Mouse (Mus musculus): ENCODE results near the gene Snca. TPM values are rescaled to one million over a fixed set of nuclear protein-coding genes. Genes with fewer than 3 reads are reported as not detected.
A peak's percentile ranks its signal among the peaks of the same experiment; 100 is the strongest.
"Not testable (repeated sequence)": the region's sequence is repeated elsewhere in the genome, so short reads cannot be mapped to it uniquely, and the experiment has no call there.

The Snca gene
- total RNA-seq, 2 experiments from 2014 or later, result 8.7 to 19.3 TPM

- intact Hi-C loops (cut with DNase I), result no loop called here
- no peak for DNase-seq
These were observed 105.4 kb downstream of the Snca start for GRCm38 (mm10) chr6:60724110-60724829.

DNA sequence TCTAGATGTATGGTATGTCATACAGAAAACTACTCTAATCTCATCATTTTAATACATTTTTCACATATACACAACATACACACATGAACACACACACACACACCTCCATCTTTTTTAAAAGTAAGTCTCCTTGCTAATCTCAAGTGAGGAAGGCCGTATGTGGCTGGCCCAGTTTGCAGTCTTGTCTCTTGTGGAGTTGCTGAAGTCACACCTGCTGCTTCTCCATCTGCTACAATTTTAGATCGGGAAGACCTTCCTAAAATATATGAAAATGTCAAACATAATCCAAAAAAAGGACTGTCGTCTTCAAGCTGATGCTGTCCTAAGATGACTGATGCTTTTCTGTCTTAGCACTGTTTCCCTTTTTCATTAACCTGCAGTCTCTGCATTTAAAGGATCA lies 112.1 kb downstream of the Snca start:
- intact Hi-C loops (cut with DNase I), result no loop called here
- no peak for DNase-seq

DNA sequence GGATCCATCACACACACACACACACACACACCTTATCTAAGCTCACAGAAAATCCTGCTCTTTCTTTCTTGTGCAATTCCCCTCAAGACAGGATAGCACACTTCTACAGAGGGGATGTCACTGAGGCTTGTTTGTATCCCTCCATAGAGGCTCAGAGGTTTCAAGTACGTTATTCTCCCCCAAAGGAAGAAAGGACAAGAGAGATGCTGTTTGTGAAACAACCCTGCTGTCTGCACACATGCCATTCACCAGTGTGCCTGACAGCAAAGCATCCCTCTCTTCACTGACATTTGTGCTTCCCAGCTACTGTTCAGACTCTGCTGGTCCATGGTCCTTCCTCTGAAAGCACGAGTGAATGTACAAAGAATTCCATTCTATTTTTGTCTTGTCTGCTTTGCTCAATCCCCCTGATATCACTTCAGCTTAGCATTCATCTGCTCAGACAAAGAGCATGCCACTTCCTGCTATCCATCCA lies 119.6 kb downstream of the Snca start:
- DNase-seq, result no peak
- intact Hi-C loops (cut with DNase I), result no loop called here

GRCm38 (mm10) chr6:60698072-60698471 lies 131.6 kb downstream of the Snca start:
- DNase-seq, result no peak
- intact Hi-C loops (cut with DNase I), result no loop called here

DNA sequence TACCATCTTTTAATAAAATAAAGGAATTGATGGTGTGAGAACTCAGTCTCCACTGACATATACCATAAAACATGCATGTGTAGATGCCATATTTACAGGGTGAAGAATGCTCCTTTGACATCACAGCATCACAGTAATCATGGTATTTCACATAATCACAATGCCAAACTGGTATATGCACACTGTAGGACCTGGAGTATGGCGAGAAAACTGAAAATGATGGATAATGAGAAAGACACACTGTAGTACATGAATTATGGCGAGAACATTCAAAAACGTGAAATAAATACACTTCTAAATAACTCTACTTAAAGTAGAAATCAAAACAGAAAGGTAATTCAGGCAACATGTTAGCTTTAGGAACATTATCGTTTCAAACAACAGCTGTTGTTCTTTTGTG lies 142.6 kb downstream of the Snca start:
- intact Hi-C loops (cut with DNase I); DNase-seq: not testable (repeated sequence)

DNA sequence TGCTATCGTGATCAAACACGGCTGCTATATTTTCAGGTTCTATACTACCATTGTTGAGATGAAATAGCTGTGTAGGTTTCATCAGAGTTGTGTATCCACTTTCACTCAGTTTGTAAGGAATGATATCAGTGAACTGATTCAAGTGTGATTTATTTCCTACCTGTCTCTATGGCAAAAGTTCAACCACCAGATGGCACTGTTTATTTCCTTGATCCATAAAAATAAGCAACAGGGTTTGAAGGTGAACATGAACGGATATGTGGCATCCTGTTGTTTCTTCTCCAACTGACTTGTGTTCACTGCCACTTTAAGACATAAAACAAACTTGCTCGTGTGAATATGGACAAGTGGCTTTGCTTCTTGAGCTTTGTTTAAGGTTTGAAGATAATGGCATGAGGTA lies 147.4 kb downstream of the Snca start:
- DNase-seq, result peak; percentile 4 to 24
- intact Hi-C loops (cut with DNase I), result loop anchor here (5.0 kb wide), 3 partner anchors 250 to 620 kb away; no protein-coding TSS in a partner anchor

Other genes with a start within 250 kb of the Snca start
- gene Mmrn1, start 95.1 kb upstream of the Snca start, total RNA-seq (2021), result 1 to 10 TPM; 2.1 to 3.2 TPM